11 mouse cellular contexts compared by ENCODE assay signal in the genomic region with DNA sequence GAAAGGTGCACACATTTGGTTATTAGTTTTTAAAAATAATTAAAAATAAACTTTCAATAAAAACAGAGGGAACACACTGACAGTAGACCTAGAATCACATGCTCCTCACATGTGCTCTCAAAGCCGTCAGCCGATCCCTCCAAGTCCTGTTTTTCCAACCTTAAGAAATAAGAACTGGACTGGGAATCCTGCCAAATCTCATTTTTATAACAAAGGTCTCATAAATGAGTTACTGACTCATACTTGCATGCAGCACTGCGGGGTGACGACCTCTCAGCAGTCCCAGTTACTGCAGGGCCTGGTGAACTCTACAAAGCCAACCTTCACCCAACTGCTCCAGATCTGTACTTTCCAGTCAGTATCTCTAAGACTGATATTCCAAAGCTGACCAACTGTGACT. TPM values are rescaled to one million over a fixed set of nuclear protein-coding genes. Genes with fewer than 3 reads are reported as not detected.
DNase-seq lines count a peak whose midpoint lies in the region; TF ChIP-seq lines count a peak whose summit lies in the region.
"Had no signal": no experiment of that assay in that cellular context is flagged by ENCODE, and none has a peak within 500 bp of the region (broad histone marks: within the 10 kb centered on the region; RNA-seq: fewer than 3 reads in every experiment).

No protein-coding gene starts in this region.

- no peak overlapping the region for H3ac ChIP-seq in C2C12 (ENCODE audit: control insufficient read depth, insufficient read length, low read depth)

- peaks cover 87% of the 10 kb centered on the region for H3K79me2 ChIP-seq in C2C12 (ENCODE audit: control insufficient read depth, insufficient read depth)

- intact Hi-C loops in gastrocnemius, adult 2 months (cut with DNase I) = no loop called here

- no peaks in the 10 kb centered on the region for H3K27me3 ChIP-seq in C2C12 (ENCODE audit: control insufficient read depth, insufficient read depth, insufficient read length)
- H3K27me3 ChIP-seq: midbrain, embryonic 15.5 days had no signal

- H3K4me3 ChIP-seq in gastrocnemius, adult 2 months = no peak overlapping the region
- no peak overlapping the region for H3K4me3 ChIP-seq in C2C12 (ENCODE audit: insufficient read depth, poor library complexity, severe bottlenecking)
- H3K4me3 ChIP-seq: erythroblast, embryonic 14.5 days; midbrain, embryonic 15.5 days had no signal

- H3K36me3 ChIP-seq in C2C12 (ENCODE audit: control insufficient read depth, insufficient read depth) = peaks cover 19% of the 10 kb centered on the region
- H3K36me3 ChIP-seq: G1E; midbrain, embryonic 15.5 days had no signal

- no peak for TF ChIP-seq CTCF in gastrocnemius, adult 2 months (IDR thresholded peaks at IDR 0.05)
- TF ChIP-seq CTCF in C2C12 (IDR thresholded peaks at IDR 0.05; ENCODE audit: control insufficient read depth, insufficient read depth, insufficient read length) = no peak

- H3K79me3 ChIP-seq in C2C12 (ENCODE audit: low read depth) = peaks cover 35% of the 10 kb centered on the region

- H3K27ac ChIP-seq in gastrocnemius, adult 2 months = peak overlapping the region; percentile 44
- H3K27ac ChIP-seq: midbrain, embryonic 15.5 days had no signal

- peak; percentile 28 for DNase-seq in gastrocnemius, adult 2 months
- no peak for DNase-seq in gastrocnemius, postnatal 10 days
- DNase-seq in heart, adult 9 months (ENCODE audit: low spot score in 2 of 2) = peak; percentile 66 to 78
- peak; percentile 59 to 72 for DNase-seq in kidney, postnatal 4 days
- DNase-seq in spleen, postnatal 10 days (ENCODE audit: low spot score in 2 of 2) = no peak
- DNase-seq in right cerebral cortex, postnatal 4 days = no peak
- DNase-seq in c-Kit-positive CD71-positive TER-119-positive erythroid progenitor cells, embryonic 14.5 days (ENCODE audit: low spot score) = no peak

TF ChIP-seq in C2C12, 6 proteins besides CTCF, POLR2A, EP300 and RAD21:
- TF ChIP-seq MYOG (IDR thresholded peaks at IDR 0.05; ENCODE audit: control insufficient read depth, extremely low read depth, insufficient read length) (no peak), USF1 (IDR thresholded peaks at IDR 0.05; ENCODE audit: low read depth) (peak; percentile 53), MYOD1 (IDR thresholded peaks at IDR 0.05; ENCODE audit: control insufficient read depth, insufficient read length, low read depth) (no peak), MAX (IDR thresholded peaks at IDR 0.05) (peak; percentile 84), CEBPB (IDR thresholded peaks at IDR 0.05; ENCODE audit: low read depth) (no peak), FOSL1 (IDR thresholded peaks at IDR 0.05; ENCODE audit: insufficient read depth, low read length, poor library complexity, severe bottlenecking) (no peak)

RNA-seq across cellular contexts. Expression of a gene that starts 58.5 kb away (rescaled TPM):
- 100 to 1,000 TPM; 112 to 141 TPM for total RNA-seq in gastrocnemius, adult 2 months (2021)
- 100 to 1,000 TPM; 147 to 171 TPM for total RNA-seq in gastrocnemius, postnatal 10 days (2021)
- 50.2 TPM for polyA plus RNA-seq in C2C12 (2012; fragmentation: generic; extraction: Trizol)

Comparison
In these comparisons a context has a peak if more than half of its experiments do, and no peak if none do; other contexts are left out.
1. DNase-seq: peak in gastrocnemius, adult 2 months (single experiment), heart, adult 9 months (2 of 2) and kidney, postnatal 4 days (2 of 2); none in gastrocnemius, postnatal 10 days (single experiment), spleen, postnatal 10 days (0 of 2), right cerebral cortex, postnatal 4 days (single experiment) and c-Kit-positive CD71-positive TER-119-positive erythroid progenitor cells, embryonic 14.5 days (single experiment).